Mouse (Mus musculus): ENCODE measurements at regions not wholly inside any gene's neighbourhood (a gene's known extent, or its start where the extent isn't known, plus 50 kb on each side); places are given as distances from the start of the nearest gene placed in this dataset.

GRCm38 (mm10) chr16:74809154-74809825, 397.7 kb upstream of the Robo2 start:
- no peak for TF ChIP-seq CTCF (IDR thresholded peaks at IDR 0.05)
- TF ChIP-seq EP300 (IDR thresholded peaks at IDR 0.05): no peak
